22 mouse cellular contexts compared by ENCODE assay signal in genomic region chr2:5513621-5514020, GRCm38 (mm10).
"Had no signal": no experiment of that assay in that cellular context is flagged by ENCODE, and none has a peak within 500 bp of the region (broad histone marks: within the 10 kb centered on the region; RNA-seq: fewer than 3 reads in every experiment).

No protein-coding gene starts in this region.

- H3K27me3 ChIP-seq: kidney, embryonic 15.5 days; limb, embryonic 12.5 days; limb, embryonic 15.5 days; midbrain, embryonic 13.5 days; neural tube, embryonic 13.5 days had no signal

- H3K4me3 ChIP-seq: kidney, embryonic 15.5 days; limb, embryonic 12.5 days; limb, embryonic 15.5 days; midbrain, embryonic 10.5 days; midbrain, embryonic 13.5 days; myocyte; neural tube, embryonic 13.5 days had no signal

- H3K9me3 ChIP-seq: kidney, embryonic 15.5 days; limb, embryonic 12.5 days; limb, embryonic 15.5 days; midbrain, embryonic 10.5 days; midbrain, embryonic 13.5 days; neural tube, embryonic 13.5 days had no signal

- H3K27ac ChIP-seq: kidney, embryonic 15.5 days; limb, embryonic 12.5 days; limb, embryonic 15.5 days; midbrain, embryonic 10.5 days; midbrain, embryonic 13.5 days; neural tube, embryonic 13.5 days had no signal

- H3K4me1 ChIP-seq: kidney, embryonic 15.5 days; limb, embryonic 12.5 days; limb, embryonic 15.5 days; midbrain, embryonic 10.5 days; neural tube, embryonic 13.5 days had no signal

- H3K36me3 ChIP-seq: kidney, embryonic 15.5 days; limb, embryonic 12.5 days; limb, embryonic 15.5 days; midbrain, embryonic 10.5 days; midbrain, embryonic 13.5 days; neural tube, embryonic 13.5 days had no signal

- H3K4me2 ChIP-seq: kidney, embryonic 15.5 days; limb, embryonic 12.5 days; limb, embryonic 15.5 days; midbrain, embryonic 13.5 days; neural tube, embryonic 13.5 days had no signal

- ATAC-seq: intestine, postnatal 0 days; midbrain, embryonic 13.5 days; midbrain, embryonic 16.5 days had no signal

- H3K9ac ChIP-seq: kidney, embryonic 15.5 days; limb, embryonic 12.5 days; limb, embryonic 15.5 days; midbrain, embryonic 13.5 days; neural tube, embryonic 13.5 days had no signal

- DNase-seq: kidney, adult 8-10 months; kidney, postnatal 10 days; kidney, postnatal 36 days; layer of hippocampus, postnatal 36 days; left cerebral cortex, postnatal 4 days; lung, adult 2 months; lung, postnatal 14 days; lung, postnatal 4 days; retina, postnatal 1 day; right cerebral cortex, postnatal 25 days; spleen, adult 18-20 months; thymus, adult 18-20 months; thymus, postnatal 14 days had no signal
